Mouse (Mus musculus) small intestine, adult 10 weeks (tissue): Measurements from ENCODE around the gene Clec4e. TPM values are rescaled to one million over a fixed set of nuclear protein-coding genes. Genes with fewer than 3 reads are reported as not detected.

Source experiments
- polyA plus RNA-seq: library from polyadenylated mRNA; stranded (reverse); fragments of 350-450 nt; fragmentation: Illumina TruSeq; extraction: RNeasy Lipid Tissue Mini Kit (QIAGEN cat#74804); gene quantifications from one replicate; pipeline ENCODE4 v1.2.3, GENCODE M21; 2014; ENCODE audit warnings: low replicate concordance

Clec4e gene
- polyA plus RNA-seq: not detected

DNA sequence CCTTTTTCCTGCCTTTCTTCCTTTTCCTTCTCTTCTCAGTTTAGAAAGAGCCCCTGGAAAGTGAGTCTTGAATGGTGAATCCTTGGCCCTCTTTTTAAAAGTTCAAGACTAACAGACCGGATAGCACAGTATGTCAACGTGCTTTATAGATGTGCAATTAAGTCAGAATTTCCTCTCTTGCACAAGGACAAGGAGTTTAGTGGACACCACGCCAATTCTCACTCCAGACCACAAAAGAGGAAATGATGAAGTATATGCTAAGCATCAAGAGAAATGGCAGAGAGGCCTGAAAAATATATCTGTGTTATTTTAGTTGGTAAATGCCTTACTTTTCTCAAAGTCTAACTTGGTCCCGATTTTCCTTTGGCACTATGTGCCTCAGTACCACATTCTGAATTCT, at the start of gene Clec4e:
Gene Clec4e (minus strand): TSS at position 118 of the 400 bp plus-strand sequence.

DNA sequence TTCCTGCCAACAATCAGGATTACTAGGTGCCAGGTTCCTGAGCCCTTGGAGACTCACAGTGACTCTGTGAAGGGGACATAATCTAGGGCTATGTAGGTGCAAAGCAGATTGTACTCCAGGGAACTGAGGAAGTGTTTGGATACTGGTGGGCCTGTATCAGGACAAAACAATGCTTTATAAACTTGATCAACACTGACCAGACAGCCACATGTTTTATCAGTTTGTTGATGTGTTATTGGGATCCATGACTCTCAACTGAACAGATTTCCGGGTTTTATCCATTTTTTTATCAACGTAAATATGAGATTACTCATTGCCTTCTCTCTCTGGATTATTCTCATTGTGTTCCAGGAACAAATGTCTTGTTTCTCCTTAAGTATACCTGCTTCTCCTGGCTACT, 18.4 kb upstream of the Clec4e start, which contains the start of gene Vmn2r19:
Gene Vmn2r19 (plus strand): TSS at position 301 of the 400 bp plus-strand sequence.

DNA sequence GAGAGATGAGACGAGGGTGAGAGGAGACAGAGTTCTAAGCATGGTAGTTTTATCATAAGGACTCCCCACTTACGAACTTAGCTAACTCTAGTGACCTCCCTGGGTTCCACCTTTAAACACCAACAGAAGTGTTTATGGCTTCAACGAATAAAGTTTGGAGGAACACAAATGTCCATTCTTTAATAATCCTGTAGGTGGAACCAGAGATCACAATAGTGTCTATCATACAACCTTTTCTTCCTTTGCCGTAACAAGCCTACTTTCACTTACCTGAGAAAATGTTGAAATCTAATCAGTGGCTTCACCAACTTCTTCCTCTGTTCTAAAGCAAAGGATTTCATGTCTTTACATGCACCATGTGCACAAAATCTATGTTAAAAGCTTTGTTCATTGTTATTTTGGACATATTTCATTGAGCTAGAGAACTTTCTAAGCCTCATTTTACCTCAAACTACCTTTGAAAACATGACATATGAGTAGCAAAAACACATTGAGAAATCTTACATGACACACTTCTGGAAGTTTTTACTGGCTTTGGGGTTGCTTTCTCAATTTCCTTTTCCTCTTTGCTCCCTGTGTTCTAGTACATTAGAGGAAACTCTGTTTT, 28.0 kb downstream of the Clec4e start, which contains the start of gene Clec4d:
Gene Clec4d (plus strand): TSS at position 557 of the 607 bp plus-strand sequence.

Other genes starting within 250 kb of the Clec4e start
- 1.3 TPM for gene Clec4b1, start 239.9 kb downstream of the Clec4e start, polyA plus RNA-seq
- 30.1 TPM for gene Clec4a2, start 183.4 kb downstream of the Clec4e start, polyA plus RNA-seq
- 3.4 TPM for gene Clec4b2, start 117.0 kb downstream of the Clec4e start, polyA plus RNA-seq
- gene Clec4n, start 60.0 kb downstream of the Clec4e start, polyA plus RNA-seq: 29.2 TPM
- gene Clec4d, start 27.8 kb downstream of the Clec4e start, polyA plus RNA-seq: not detected
- gene Vmn2r19, start 18.5 kb upstream of the Clec4e start, polyA plus RNA-seq: not detected
- gene Vmn2r20, start 128.2 kb upstream of the Clec4e start, polyA plus RNA-seq: not detected
- not detected for gene Vmn2r21, start 243.5 kb upstream of the Clec4e start, polyA plus RNA-seq